Mouse (Mus musculus) liver, embryonic 13.5 days (tissue): ENCODE data around the gene Tenm2. TPM values are rescaled to one million over a fixed set of nuclear protein-coding genes. Genes with fewer than 3 reads are reported as not detected.

Experiments
- ATAC-seq: fragments of 200-750 bp; cut with Nextera tagmentation; 2 replicates; pipeline ENCODE4 v1.8.0; 2017; ENCODE audit warnings: low read depth, mild to moderate bottlenecking, moderate number of reproducible peaks, moderate library complexity
- DNase-seq: peaks from one replicate; pipeline ENCODE4 v3.0.0; 2022
- H3K27ac ChIP-seq: fragments of 300-500 bp; sonication (generic); 2 replicates; pipeline ENCODE4 v1.5.1; 2015; ENCODE audit warnings: moderate library complexity, mild to moderate bottlenecking, inconsistent platforms
- H3K27me3 ChIP-seq: fragments of 300-500 bp; sonication (generic); 2 replicates; pipeline ENCODE4 v1.6.1; 2015; ENCODE audit warnings: mild to moderate bottlenecking, inconsistent platforms
- H3K36me3 ChIP-seq: fragments of 300-500 bp; sonication (generic); 2 replicates; pipeline ENCODE4 v1.6.1; 2015; ENCODE audit warnings: mild to moderate bottlenecking, inconsistent platforms
- H3K4me1 ChIP-seq: fragments of 300-500 bp; sonication (generic); replicated peaks from 2 replicates; pipeline ENCODE4 v1.6.1; 2015; ENCODE audit warnings: inconsistent platforms
- H3K4me2 ChIP-seq: fragments of 300-500 bp; sonication (generic); 2 replicates; pipeline ENCODE4 v1.6.1; 2015; ENCODE audit warnings: inconsistent platforms, mild to moderate bottlenecking, moderate library complexity
- H3K4me3 ChIP-seq: fragments of 300-500 bp; sonication (generic); replicated peaks from 2 replicates; pipeline ENCODE4 v1.5.1; 2015; ENCODE audit warnings: mild to moderate bottlenecking, inconsistent platforms
- H3K9ac ChIP-seq: fragments of 300-500 bp; sonication (generic); 2 replicates; pipeline ENCODE4 v1.6.1; 2015; ENCODE audit warnings: mild to moderate bottlenecking, inconsistent platforms
- H3K9me3 ChIP-seq: fragments of 300-500 bp; sonication (generic); replicated peaks from 2 replicates; pipeline ENCODE4 v1.6.1; 2016; ENCODE audit warnings: inconsistent platforms
- WGBS: fragments of 180-500 bp; shearing (Covaris S2); methylation state at CpG from one replicate; pipeline ENCODE4 v1.1.7; 2015; ENCODE audit not compliant: insufficient replicate concordance; 5-methylcytosine and 5-hydroxymethylcytosine counted together
- polyA plus RNA-seq: library from polyadenylated mRNA; unstranded; fragments of >200 nt; fragmentation: Nextera tagmentation; extraction: Ambion mirVana; gene quantifications from 2 replicates; pipeline ENCODE4 v1.2.1, GENCODE M21; 2015

The Tenm2 gene
- polyA plus RNA-seq, 1 experiment from 2014 or later = 0.06 TPM

DNA sequence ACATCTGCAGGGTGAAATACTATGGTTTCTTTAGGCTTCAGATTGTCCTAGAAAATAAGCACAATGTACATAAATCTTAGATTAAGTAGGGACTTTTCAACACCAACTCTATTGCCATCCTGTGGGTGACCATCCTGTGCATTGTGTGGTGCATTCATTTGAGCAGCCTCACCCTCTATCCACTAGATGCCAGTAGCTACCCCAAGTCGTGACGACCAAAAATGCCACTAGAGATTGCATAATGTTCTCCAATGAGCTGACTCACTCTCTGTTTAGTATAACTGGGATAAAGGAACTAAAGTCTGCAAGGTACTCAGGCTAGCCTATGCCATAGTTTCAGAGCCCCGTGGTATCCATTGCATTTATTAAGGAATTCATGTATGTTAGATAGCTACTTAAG lies 543.1 kb downstream of the Tenm2 start:
- no peaks in the 10 kb centered on the region for H3K36me3 ChIP-seq

GRCm38 (mm10) chr11:36690826-36691225 lies 544.9 kb downstream of the Tenm2 start:
- Histone ChIP-seq H3K36me3 (no peaks in the 10 kb centered on the region), H3K27me3 (no peaks in the 10 kb centered on the region), H3K27ac (no peak overlapping the region), H3K9me3 (no peaks in the 10 kb centered on the region), H3K9ac (no peak overlapping the region), H3K4me3 (no peak overlapping the region), H3K4me2 (no peak overlapping the region), H3K4me1 (no peaks in the 10 kb centered on the region)
- ATAC-seq (no peak), DNase-seq (no peak)
- WGBS = 53% methylated on average over 6 of the region's 6 CpGs

More for the DNA sequence above, 543.1 kb downstream of the Tenm2 start:
- Histone ChIP-seq H3K27ac (no peak overlapping the region), H3K9me3 (no peaks in the 10 kb centered on the region), H3K27me3 (no peaks in the 10 kb centered on the region), H3K4me1 (no peaks in the 10 kb centered on the region), H3K9ac (no peak overlapping the region), H3K4me3 (no peak overlapping the region), H3K4me2 (no peak overlapping the region)
- DNase-seq (no peak), ATAC-seq (no peak)
- WGBS = 44% methylated on average over 3 of the region's 3 CpGs

- Histone ChIP-seq H3K27ac (no peak overlapping the region), H3K4me1 (no peaks in the 10 kb centered on the region), H3K4me3 (no peak overlapping the region), H3K9ac (no peak overlapping the region), H3K36me3 (no peaks in the 10 kb centered on the region), H3K4me2 (no peak overlapping the region), H3K27me3 (no peaks in the 10 kb centered on the region), H3K9me3 (no peaks in the 10 kb centered on the region)
- ATAC-seq = no peak
- no peak for DNase-seq
- 60% methylated on average over 6 of the region's 6 CpGs for WGBS
Measured at GRCm38 (mm10) chr11:36686253-36686652, 549.5 kb downstream of the Tenm2 start.

GRCm38 (mm10) chr11:36679361-36679760 lies 556.4 kb downstream of the Tenm2 start:
- Histone ChIP-seq H3K4me1 (no peaks in the 10 kb centered on the region), H3K27ac (no peak overlapping the region), H3K4me3 (no peak overlapping the region), H3K36me3 (no peaks in the 10 kb centered on the region), H3K27me3 (peaks cover 11% of the 10 kb centered on the region), H3K9ac (no peak overlapping the region), H3K4me2 (no peak overlapping the region), H3K9me3 (no peaks in the 10 kb centered on the region)
- no peak for ATAC-seq
- WGBS = 63% methylated on average over 2 of the region's 2 CpGs
- no peak for DNase-seq

- no peak for ATAC-seq
- Histone ChIP-seq H3K27ac (no peak overlapping the region), H3K4me1 (no peaks in the 10 kb centered on the region), H3K9me3 (no peaks in the 10 kb centered on the region), H3K36me3 (no peaks in the 10 kb centered on the region), H3K4me2 (no peak overlapping the region), H3K9ac (no peak overlapping the region), H3K4me3 (no peak overlapping the region), H3K27me3 (peaks cover 11% of the 10 kb centered on the region)
- DNase-seq = no peak
- 35% methylated on average over 2 of the region's 2 CpGs for WGBS
Measured at GRCm38 (mm10) chr11:36678542-36678941, 557.2 kb downstream of the Tenm2 start.

DNA sequence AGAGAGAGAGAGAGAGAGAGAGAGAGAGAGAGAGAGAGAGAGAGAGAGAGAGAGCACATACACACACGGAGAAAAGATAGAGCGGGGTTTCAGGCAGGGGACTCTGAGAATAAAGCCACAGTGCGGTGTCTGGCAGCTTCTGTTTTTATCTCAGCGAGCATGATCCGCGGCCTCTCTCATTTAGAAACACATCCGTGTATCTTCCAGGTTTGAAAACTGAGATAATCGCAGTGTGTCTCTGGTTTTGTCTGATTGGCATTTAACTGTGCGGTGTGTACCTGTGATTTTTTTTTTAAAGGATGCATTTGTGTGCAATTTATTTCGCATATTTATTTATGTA lies 557.7 kb downstream of the Tenm2 start:
- H3K9me3 ChIP-seq = no peaks in the 10 kb centered on the region
- no peaks in the 10 kb centered on the region for H3K36me3 ChIP-seq
- H3K4me3 ChIP-seq = peak overlapping the region; percentile 18; the same call in 1 of the 2 replicates
- no peak for DNase-seq
- H3K4me1 ChIP-seq = no peaks in the 10 kb centered on the region
- ATAC-seq = no peak
- no peak overlapping the region for H3K9ac ChIP-seq
- peaks cover 11% of the 10 kb centered on the region for H3K27me3 ChIP-seq
- 10% methylated on average over 10 of the region's 10 CpGs for WGBS
- H3K27ac ChIP-seq = no peak overlapping the region
- peak overlapping the region; percentile 48 for H3K4me2 ChIP-seq

GRCm38 (mm10) chr11:36677321-36678056 lies 558.3 kb downstream of the Tenm2 start:
- Histone ChIP-seq H3K4me2 (peak overlapping the region; percentile 48), H3K9me3 (no peaks in the 10 kb centered on the region), H3K4me3 (peak overlapping the region; percentile 30), H3K27me3 (peaks cover 11% of the 10 kb centered on the region), H3K36me3 (no peaks in the 10 kb centered on the region), H3K27ac (no peak overlapping the region), H3K9ac (no peak overlapping the region), H3K4me1 (no peaks in the 10 kb centered on the region)
- ATAC-seq (no peak), DNase-seq (no peak)
- 2% methylated on average over 23 of the region's 23 CpGs for WGBS

DNA sequence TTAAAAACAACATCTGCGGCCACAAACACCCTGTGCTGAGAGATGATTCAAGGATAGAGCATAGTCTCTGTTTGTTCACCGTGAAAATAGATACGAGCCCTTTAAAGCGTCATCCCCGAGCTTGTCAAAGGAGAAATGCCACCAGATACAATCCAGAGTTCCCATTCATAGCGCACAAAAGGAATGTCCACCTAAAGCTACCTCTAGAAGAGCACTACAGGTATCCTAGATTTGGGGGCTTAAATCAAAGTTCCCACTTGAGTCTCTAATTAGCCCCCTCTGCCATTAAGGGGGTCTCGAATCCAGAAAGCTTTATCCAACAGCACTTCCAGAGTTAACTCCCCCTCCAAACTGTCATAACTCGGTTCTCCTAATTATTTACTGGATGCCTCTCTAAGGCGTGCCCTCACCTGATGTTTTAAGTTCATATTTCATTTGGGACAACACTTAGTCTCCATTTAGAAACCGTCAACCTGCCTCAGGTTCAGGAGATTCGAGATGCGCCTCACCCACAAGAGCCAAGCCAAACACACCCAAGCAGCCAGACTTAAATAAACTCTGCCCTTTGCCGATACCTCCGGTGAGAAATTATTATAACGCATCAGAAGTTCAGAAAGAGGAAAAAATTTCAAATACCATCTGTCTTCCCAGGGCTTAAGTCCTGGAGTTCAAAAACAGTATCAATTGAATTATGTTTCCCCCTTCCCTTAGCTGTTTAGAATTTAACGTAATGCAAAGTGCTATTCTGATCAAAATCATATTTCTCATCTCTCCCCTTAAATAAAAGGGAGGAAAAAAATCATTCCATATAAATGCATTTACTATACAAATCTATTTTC lies 559.1 kb downstream of the Tenm2 start:
- no peak overlapping the region for H3K4me3 ChIP-seq
- no peak for ATAC-seq

DNA sequence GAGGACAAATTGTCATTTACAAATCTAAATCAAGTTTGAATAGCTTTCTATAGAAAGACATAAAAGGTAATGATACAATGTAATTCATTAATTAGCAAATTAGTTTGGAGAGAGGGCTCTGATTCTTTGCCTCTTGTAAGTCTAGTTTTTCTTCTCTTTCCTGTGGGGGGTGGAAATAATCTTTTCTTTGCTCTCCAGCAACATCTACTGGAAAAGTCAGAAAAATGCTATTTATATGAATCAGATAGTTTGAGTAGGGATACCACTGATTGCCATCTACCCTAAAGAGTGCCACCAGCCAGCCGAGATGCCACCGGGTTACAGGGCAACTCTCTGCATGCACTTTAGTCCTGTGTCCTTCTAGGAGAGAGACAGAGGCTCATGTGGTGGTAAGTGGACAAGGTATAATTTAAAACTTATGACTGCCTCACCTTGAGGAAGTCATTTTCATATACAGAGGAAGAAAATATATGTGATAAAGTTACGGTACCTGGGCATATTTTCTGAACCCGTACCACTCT lies 560.8 kb downstream of the Tenm2 start:
- ATAC-seq = no peak
- no peak overlapping the region for H3K9ac ChIP-seq
- no peak overlapping the region for H3K27ac ChIP-seq
- no peak for DNase-seq
- H3K4me3 ChIP-seq = no peak overlapping the region
- 63% methylated on average over 4 of the region's 4 CpGs for WGBS
- H3K36me3 ChIP-seq = no peaks in the 10 kb centered on the region
- H3K4me2 ChIP-seq = no peak overlapping the region
- H3K27me3 ChIP-seq = peaks cover 11% of the 10 kb centered on the region
- no peaks in the 10 kb centered on the region for H3K9me3 ChIP-seq
- H3K4me1 ChIP-seq = no peaks in the 10 kb centered on the region

More for the DNA sequence above, 559.1 kb downstream of the Tenm2 start:
- no peak for DNase-seq
- H3K4me1 ChIP-seq = no peaks in the 10 kb centered on the region
- H3K27ac ChIP-seq = no peak overlapping the region
- WGBS = 53% methylated on average over 16 of the region's 16 CpGs
- no peaks in the 10 kb centered on the region for H3K36me3 ChIP-seq
- H3K9me3 ChIP-seq = no peaks in the 10 kb centered on the region
- no peak overlapping the region for H3K9ac ChIP-seq
- H3K4me2 ChIP-seq = no peak overlapping the region
- peaks cover 11% of the 10 kb centered on the region for H3K27me3 ChIP-seq

- Histone ChIP-seq H3K4me2 (no peak overlapping the region), H3K9me3 (no peaks in the 10 kb centered on the region), H3K27ac (no peak overlapping the region), H3K9ac (no peak overlapping the region), H3K36me3 (no peaks in the 10 kb centered on the region), H3K4me3 (no peak overlapping the region), H3K4me1 (no peaks in the 10 kb centered on the region), H3K27me3 (peaks cover 11% of the 10 kb centered on the region)
- WGBS = 43% methylated on average over 5 of the region's 5 CpGs
- DNase-seq = no peak
- ATAC-seq = no peak
Measured at GRCm38 (mm10) chr11:36674141-36674540, 561.6 kb downstream of the Tenm2 start.

DNA sequence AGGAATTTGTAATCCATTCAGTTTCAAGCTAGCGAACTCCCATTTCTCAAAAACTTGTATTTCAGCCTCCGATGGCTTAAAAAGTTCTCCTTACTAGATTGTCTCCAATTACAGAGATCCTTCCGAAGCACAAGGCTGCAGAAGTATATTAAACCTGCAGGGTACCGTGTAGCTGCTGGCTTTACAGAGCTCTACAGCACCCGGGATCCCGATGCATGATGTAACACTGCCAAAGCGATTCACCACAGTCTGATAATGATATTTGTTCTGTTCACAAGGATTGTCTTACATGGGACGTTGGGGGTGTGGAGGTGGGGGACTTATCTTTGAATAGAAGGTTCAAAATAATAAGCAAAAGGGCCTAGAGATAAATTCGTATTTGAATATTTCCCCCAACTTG lies 564.6 kb downstream of the Tenm2 start:
- H3K9ac ChIP-seq = no peak overlapping the region
- WGBS = 69% methylated on average over 9 of the region's 9 CpGs
- no peak overlapping the region for H3K4me3 ChIP-seq
- no peak overlapping the region for H3K27ac ChIP-seq
- peaks cover 6% of the 10 kb centered on the region; the same call in 1 of the 2 replicates for H3K27me3 ChIP-seq
- ATAC-seq (no peak), DNase-seq (no peak)
- no peaks in the 10 kb centered on the region for H3K36me3 ChIP-seq
- no peak overlapping the region for H3K4me2 ChIP-seq
- no peaks in the 10 kb centered on the region for H3K4me1 ChIP-seq
- no peaks in the 10 kb centered on the region for H3K9me3 ChIP-seq
